Mouse (Mus musculus) ES-E14 (cell line): Measurements from ENCODE around the gene Olfr194.

Experiments
- MAFK ChIP-seq: IDR thresholded peaks from 2 replicates; pipeline ENCODE4 v1.6.1; 2014; ENCODE audit warnings: mild to moderate bottlenecking, low read depth, low read length, inconsistent platforms; ENCODE audit not compliant: insufficient read depth
- ZC3H11A ChIP-seq: IDR thresholded peaks from 2 replicates; pipeline ENCODE4 v1.6.1; 2012; ENCODE audit warnings: low read depth, mild to moderate bottlenecking, inconsistent platforms, low read length, borderline replicate concordance

DNA sequence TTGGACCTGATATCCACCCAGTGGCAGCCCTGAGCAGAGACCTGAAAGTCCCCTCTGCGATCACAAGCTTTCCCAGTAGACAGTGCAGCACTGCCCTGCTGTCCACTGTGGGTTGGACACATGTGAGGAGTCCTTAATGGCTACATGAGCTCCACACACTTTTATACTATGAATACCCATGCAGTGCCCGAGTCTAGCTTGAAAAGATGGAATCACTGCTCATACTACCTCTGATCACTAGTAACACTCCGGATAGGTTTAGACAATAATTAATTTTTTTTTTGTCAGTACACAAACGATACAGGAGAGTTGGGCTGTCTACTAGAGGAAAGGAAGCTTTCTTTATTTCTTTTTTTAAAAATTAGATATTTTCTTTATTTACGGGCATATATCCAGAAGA lies 43.0 kb downstream of the Olfr194 start, which contains the start of gene Olfr190:
- TF ChIP-seq ZC3H11A = no peak
- no peak for TF ChIP-seq MAFK
